Mouse (Mus musculus) T-helper 1 cell (primary cell): ENCODE data around the gene Sag.

ENCODE experiments used
- in situ Hi-C: fragments of 300-600 bp; cut with MboI, MseI; formaldehyde crosslinking; loops from one replicate; pipeline ENCODE4 v1.15.1; 2025; ENCODE audit warnings: high pct_unique_total_duplicates

Sag gene

DNA sequence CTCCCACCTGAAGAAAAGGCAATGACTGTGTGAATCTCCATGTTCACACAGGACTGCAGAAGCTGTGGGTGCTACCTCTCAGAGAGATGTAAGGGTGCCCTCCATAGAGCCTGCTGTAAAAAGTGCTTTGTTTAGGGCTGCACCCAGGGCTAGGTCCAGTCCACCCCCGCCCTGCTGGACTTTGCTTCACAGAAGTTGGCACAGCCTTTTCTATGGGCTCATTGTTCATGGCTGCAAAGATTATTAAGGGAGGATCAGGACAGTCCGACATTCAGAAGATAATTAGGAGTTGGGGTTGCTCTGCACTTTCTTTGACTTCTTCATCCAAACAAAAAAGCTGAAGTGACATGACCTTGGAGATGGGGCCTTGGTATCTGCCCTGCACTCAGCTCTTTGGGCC, 89.0 kb downstream of the Sag start:
- in situ Hi-C loops = no loop called here

DNA sequence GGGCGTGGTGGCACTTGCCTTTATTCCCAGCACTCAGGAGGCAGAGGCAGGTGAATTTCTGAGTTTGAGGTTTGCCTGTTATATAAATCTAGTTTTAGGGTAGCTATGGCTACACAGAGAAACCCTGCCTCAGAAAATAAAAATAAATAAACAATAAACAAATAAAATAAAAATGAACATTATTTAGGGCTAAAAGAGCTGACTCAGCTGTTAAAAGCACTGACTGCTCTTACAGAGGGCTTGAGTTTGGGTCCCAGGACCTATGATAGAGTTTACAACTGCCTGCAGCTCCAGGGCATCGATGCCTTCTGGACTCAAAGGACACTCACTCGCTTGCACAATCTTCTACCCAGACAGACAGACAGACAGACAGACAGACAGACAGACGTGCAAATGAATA, 89.9 kb downstream of the Sag start:
- in situ Hi-C loops = no loop called here
